Mouse (Mus musculus) stomach, embryonic 14.5 days (tissue): ENCODE results near the gene Ilvbl. TPM values are rescaled to one million over a fixed set of nuclear protein-coding genes. Genes with fewer than 3 reads are reported as not detected.

Experiments
- ATAC-seq: fragments of 200-750 bp; cut with Nextera tagmentation; 2 replicates; pipeline ENCODE4 v1.8.0; 2017; ENCODE audit warnings: low read depth, moderate TSS enrichment; ENCODE audit not compliant: insufficient number of reproducible peaks, insufficient read depth, low FRiP score
- H3K27ac ChIP-seq: fragments of 300-500 bp; sonication (generic); 2 replicates; pipeline ENCODE4 v1.5.1; 2014; ENCODE audit warnings: mild to moderate bottlenecking, low read length, moderate library complexity, mixed read lengths
- H3K27me3 ChIP-seq: fragments of 300-500 bp; sonication (generic); 2 replicates; pipeline ENCODE4 v1.6.1; 2014; ENCODE audit warnings: low read length, control low read depth, mixed read lengths; ENCODE audit not compliant: control insufficient read depth, insufficient read depth
- H3K36me3 ChIP-seq: fragments of 300-500 bp; sonication (generic); 2 replicates; pipeline ENCODE4 v1.6.1; 2014; ENCODE audit warnings: mild to moderate bottlenecking, control low read depth, low read length, moderate library complexity, mixed read lengths; ENCODE audit not compliant: control insufficient read depth, insufficient read depth
- H3K4me1 ChIP-seq: fragments of 300-500 bp; sonication (generic); 2 replicates; pipeline ENCODE4 v1.6.1; 2014; ENCODE audit warnings: low read length, control low read depth, mixed read lengths; ENCODE audit not compliant: control insufficient read depth, insufficient read depth
- H3K4me2 ChIP-seq: fragments of 300-500 bp; sonication (generic); replicated peaks from 2 replicates; pipeline ENCODE4 v1.6.1; 2014; ENCODE audit warnings: low read depth, low read length, control low read depth
- H3K4me3 ChIP-seq: fragments of 300-500 bp; sonication (generic); 2 replicates; pipeline ENCODE4 v1.5.1; 2014; ENCODE audit warnings: low read depth, low read length, control low read depth
- H3K9ac ChIP-seq: fragments of 300-500 bp; sonication (generic); replicated peaks from 2 replicates; pipeline ENCODE4 v1.6.1; 2014; ENCODE audit warnings: low read depth, mild to moderate bottlenecking, control low read depth, low read length, moderate library complexity, mixed read lengths
- H3K9me3 ChIP-seq: fragments of 300-500 bp; sonication (generic); 2 replicates; pipeline ENCODE4 v1.6.1; 2016; ENCODE audit warnings: low read depth, low read length, control low read depth; ENCODE audit not compliant: control insufficient read depth
- WGBS: fragments of 180-500 bp; shearing (Covaris S2); extraction: QIAGEN DNeasy Blood & Tissue Kit; methylation state at CpG from one replicate; pipeline ENCODE4 v1.1.7; 2014; 5-methylcytosine and 5-hydroxymethylcytosine counted together
- polyA plus RNA-seq: library from polyadenylated mRNA; unstranded; fragments of >200 nt; fragmentation: Nextera tagmentation; extraction: Ambion mirVana; gene quantifications from 2 replicates; pipeline ENCODE4 v1.2.1, GENCODE M21; 2014

The Ilvbl gene
- polyA plus RNA-seq, 1 experiment from 2014 or later: 36.0 TPM

- ATAC-seq: no peak
- Histone ChIP-seq H3K27me3 (no peaks in the 10 kb centered on the region), H3K9me3 (no peaks in the 10 kb centered on the region), H3K27ac (no peak overlapping the region), H3K4me2 (no peak overlapping the region), H3K36me3 (peaks cover 59% of the 10 kb centered on the region), H3K4me1 (peaks cover under 1% of the 10 kb centered on the region; the same call in 1 of the 2 replicates), H3K9ac (no peak overlapping the region), H3K4me3 (no peak overlapping the region)
- WGBS: 86% methylated on average over 1 of the region's 1 CpGs
Measured at GRCm38 (mm10) chr10:78584996-78585395, 10.8 kb downstream of the Ilvbl start.

- Histone ChIP-seq H3K27ac (no peak overlapping the region), H3K4me2 (no peak overlapping the region), H3K36me3 (peaks cover 59% of the 10 kb centered on the region), H3K27me3 (no peaks in the 10 kb centered on the region), H3K9ac (no peak overlapping the region), H3K9me3 (no peaks in the 10 kb centered on the region), H3K4me3 (no peak overlapping the region), H3K4me1 (peaks cover 3% of the 10 kb centered on the region; the same call in 1 of the 2 replicates)
- 87% methylated on average over 22 of the region's 22 CpGs for WGBS
- ATAC-seq: no peak
Measured at GRCm38 (mm10) chr10:78585606-78586005, 11.5 kb downstream of the Ilvbl start.

- Histone ChIP-seq H3K36me3 (peaks cover 56% of the 10 kb centered on the region), H3K4me2 (no peak overlapping the region), H3K9ac (no peak overlapping the region), H3K9me3 (no peaks in the 10 kb centered on the region), H3K4me1 (peaks cover 3% of the 10 kb centered on the region; the same call in 1 of the 2 replicates), H3K4me3 (no peak overlapping the region), H3K27me3 (no peaks in the 10 kb centered on the region), H3K27ac (no peak overlapping the region)
- 95% methylated on average over 13 of the region's 13 CpGs for WGBS
- no peak for ATAC-seq
Measured at GRCm38 (mm10) chr10:78586026-78586425, 11.9 kb downstream of the Ilvbl start.

GRCm38 (mm10) chr10:78589291-78589690 is 15.1 kb downstream of the Ilvbl start:
- no peak for ATAC-seq
- WGBS: 92% methylated on average over 18 of the region's 18 CpGs
- H3K9ac ChIP-seq: no peak overlapping the region
- peaks cover 3% of the 10 kb centered on the region; the same call in 1 of the 2 replicates for H3K4me1 ChIP-seq
- H3K36me3 ChIP-seq: peaks cover 48% of the 10 kb centered on the region
- H3K4me2 ChIP-seq: no peak overlapping the region
- no peak overlapping the region for H3K27ac ChIP-seq
- no peak overlapping the region for H3K4me3 ChIP-seq
- H3K9me3 ChIP-seq: no peaks in the 10 kb centered on the region
- H3K27me3 ChIP-seq: no peaks in the 10 kb centered on the region

GRCm38 (mm10) chr10:78589901-78590300 is 15.8 kb downstream of the Ilvbl start:
- Histone ChIP-seq H3K27me3 (no peaks in the 10 kb centered on the region), H3K4me1 (peaks cover 3% of the 10 kb centered on the region; the same call in 1 of the 2 replicates), H3K4me3 (no peak overlapping the region), H3K9ac (no peak overlapping the region), H3K4me2 (peak overlapping the region; percentile 68), H3K27ac (no peak overlapping the region), H3K9me3 (no peaks in the 10 kb centered on the region), H3K36me3 (peaks cover 44% of the 10 kb centered on the region)
- 95% methylated on average over 8 of the region's 8 CpGs for whole genome bisulfite sequencing
- no peak for ATAC-seq

- ATAC-seq: no peak
- H3K4me1 ChIP-seq: peaks cover 3% of the 10 kb centered on the region; the same call in 1 of the 2 replicates
- peaks cover 36% of the 10 kb centered on the region for H3K36me3 ChIP-seq
- peak overlapping the region; percentile 68 for H3K4me2 ChIP-seq
- peak overlapping the region; percentile 88 for H3K27ac ChIP-seq
- peak overlapping the region; percentile 72 for H3K4me3 ChIP-seq
- no peaks in the 10 kb centered on the region for H3K9me3 ChIP-seq
- 17% methylated on average over 9 of the region's 9 CpGs for WGBS
- no peaks in the 10 kb centered on the region for H3K27me3 ChIP-seq
- peak overlapping the region; percentile 74 for H3K9ac ChIP-seq
Measured at GRCm38 (mm10) chr10:78590744-78591143, 16.6 kb downstream of the Ilvbl start.

- no peaks in the 10 kb centered on the region for H3K9me3 ChIP-seq
- peak within 1 kb of the TSS; percentile 72 for H3K4me3 ChIP-seq
- 4% methylated on average over 46 of the region's 54 CpGs for WGBS
- no peaks in the 10 kb centered on the region for H3K27me3 ChIP-seq
- peak within 1 kb of the TSS; percentile 68 for H3K4me2 ChIP-seq
- H3K36me3 ChIP-seq: peaks cover 28% of the 10 kb centered on the region
- peaks cover 3% of the 10 kb centered on the region; the same call in 1 of the 2 replicates for H3K4me1 ChIP-seq
- peak within 1 kb of the TSS; percentile 88 for H3K27ac ChIP-seq
- peak within 1 kb of the TSS; percentile 74 for H3K9ac ChIP-seq
- ATAC-seq: peak; percentile 67; the same call in 1 of the 2 replicates
Measured at GRCm38 (mm10) chr10:78591406-78592328, 17.5 kb downstream of the Ilvbl start, which contains the start of gene Syde1. TSS of gene Syde1 (minus strand) at chr10:78591964.

GRCm38 (mm10) chr10:78592856-78593379 is 18.8 kb downstream of the Ilvbl start:
- WGBS: 78% methylated on average over 4 of the region's 4 CpGs
- H3K4me1 ChIP-seq: peaks cover 3% of the 10 kb centered on the region; the same call in 1 of the 2 replicates
- no peak overlapping the region for H3K9ac ChIP-seq
- H3K27me3 ChIP-seq: no peaks in the 10 kb centered on the region
- H3K36me3 ChIP-seq: peaks cover 18% of the 10 kb centered on the region
- H3K9me3 ChIP-seq: no peaks in the 10 kb centered on the region
- no peak overlapping the region for H3K27ac ChIP-seq
- H3K4me2 ChIP-seq: no peak overlapping the region
- no peak for ATAC-seq
- no peak overlapping the region for H3K4me3 ChIP-seq
